22 mouse cellular contexts compared by ENCODE assay signal in genomic region chr1:135946247-135946646, GRCm38 (mm10). TPM values are rescaled to one million over a fixed set of nuclear protein-coding genes. Genes with fewer than 3 reads are reported as not detected.
DNase-seq lines count a peak whose midpoint lies in the region; ATAC-seq and TF ChIP-seq lines count a peak whose summit lies in the region.
"Had no signal": no experiment of that assay in that cellular context is flagged by ENCODE, and none has a peak within 500 bp of the region (broad histone marks: within the 10 kb centered on the region; RNA-seq: fewer than 3 reads in every experiment).

No protein-coding gene starts in this region.

- peak; percentile 77 for ATAC-seq in frontal cortex, adult (ENCODE audit: low TSS enrichment)
- ATAC-seq: inflammation-experienced regulatory T-cells, adult 6 months; midbrain, embryonic 16.5 days had no signal

- no peak overlapping the region for H3K4me3 ChIP-seq in myocyte
- H3K4me3 ChIP-seq: hindbrain, embryonic 12.5 days; limb, embryonic 13.5 days; liver, embryonic 13.5 days; lung, embryonic 15.5 days had no signal

- no peak for DNase-seq in frontal cortex, postnatal 10 days (ENCODE audit: low spot score in 2 of 2)
- peak; percentile 34 to 39 for DNase-seq in left cerebral cortex, adult 18-20 months (ENCODE audit: low spot score in 2 of 2)
- no peak for DNase-seq in left cerebral cortex, adult 11 months (ENCODE audit: low spot score)
- peak; percentile 80 for DNase-seq in NIH3T3 (ENCODE audit: low read depth)
- no peak for DNase-seq in thymus, adult 18-20 months
- no peak for DNase-seq in urinary bladder, postnatal 25 days (ENCODE audit: low spot score)
- DNase-seq: cerebellum, adult 11-12 months; gastrocnemius, postnatal 25 days had no signal

- peak overlapping the region; percentile 47 for H3K4me2 ChIP-seq in myocyte (ENCODE audit: low read depth)
- H3K4me2 ChIP-seq: hindbrain, embryonic 12.5 days; limb, embryonic 13.5 days; liver, embryonic 13.5 days; lung, embryonic 15.5 days had no signal

- no peaks in the 10 kb centered on the region for H3K36me3 ChIP-seq in myocyte (ENCODE audit: control insufficient read depth, insufficient read depth)
- H3K36me3 ChIP-seq: hindbrain, embryonic 12.5 days; limb, embryonic 13.5 days; liver, embryonic 13.5 days; lung, embryonic 15.5 days had no signal

- no peak overlapping the region for H3ac ChIP-seq in myocyte (ENCODE audit: control insufficient read depth, insufficient read length)

- no peaks in the 10 kb centered on the region for H3K27me3 ChIP-seq in myocyte (ENCODE audit: control insufficient read depth, insufficient read depth, insufficient read length)

- TF ChIP-seq POLR2A in myocyte (IDR thresholded peaks at IDR 0.05; ENCODE audit: insufficient read length, low read depth) = no peak

- H3K79me2 ChIP-seq in myocyte (ENCODE audit: control insufficient read depth, insufficient read depth) = no peaks in the 10 kb centered on the region

TF ChIP-seq in myocyte, 11 proteins besides CTCF, POLR2A, EP300 and RAD21:
- TF ChIP-seq MYOD1 (IDR thresholded peaks at IDR 0.05; ENCODE audit: control insufficient read depth in 1 of 3, insufficient read length in 2 of 3, low read depth in 2 of 3) (no peak), MYOG (IDR thresholded peaks at IDR 0.05; ENCODE audit: control insufficient read depth in 1 of 3, insufficient read depth in 1 of 3, insufficient read length in 2 of 3, low read depth in 2 of 3) (no peak), MAX (IDR thresholded peaks at IDR 0.05; ENCODE audit: low read depth) (no peak), TCF12 (IDR thresholded peaks at IDR 0.05; ENCODE audit: insufficient read depth, poor library complexity, severe bottlenecking) (no peak), USF1 (IDR thresholded peaks at IDR 0.05; ENCODE audit: low read depth) (no peak), REST (IDR thresholded peaks at IDR 0.05; ENCODE audit: insufficient read depth, insufficient read length) (no peak), TCF3 (IDR thresholded peaks at IDR 0.05; ENCODE audit: insufficient read length, low read depth) (no peak), SRF (IDR thresholded peaks at IDR 0.05; ENCODE audit: control insufficient read depth, insufficient read length, low read depth) (no peak), POLR2AphosphoS2 (IDR thresholded peaks at IDR 0.05; ENCODE audit: insufficient read length, low read depth) (no peak), E2F4 (IDR thresholded peaks at IDR 0.05; ENCODE audit: insufficient read depth) (no peak), CEBPB (IDR thresholded peaks at IDR 0.05; ENCODE audit: insufficient read depth, poor library complexity, severe bottlenecking) (no peak)

RNA-seq across cellular contexts. Expression of gene Pkp1, which starts 27.2 kb away (rescaled TPM):
- under 1 TPM in 1 of 2 experiments, not detected in 1; 0.09 TPM for total RNA-seq in left cerebral cortex, adult 18-20 months (2021)
- polyA plus RNA-seq in myocyte (2012; fragmentation: generic; extraction: Trizol) = 74.8 TPM
- total RNA-seq: adrenal gland, postnatal 14 days; heart, adult 8-10 months had no signal
- polyA plus RNA-seq: inflammation-experienced regulatory T-cells, adult 6 months; liver, embryonic 13.5 days; midbrain, embryonic 16.5 days had no signal

RNA-seq across cellular contexts. Expression of gene Igfn1, which starts 59.9 kb away (rescaled TPM):
- total RNA-seq in left cerebral cortex, adult 18-20 months (2021) = 10 to 100 TPM; 17.2 to 20.3 TPM
- 7.1 TPM for polyA plus RNA-seq in myocyte (2012; fragmentation: generic; extraction: Trizol)
- total RNA-seq: adrenal gland, postnatal 14 days had no signal
- polyA plus RNA-seq: embryonic facial prominence, embryonic 14.5 days; forebrain, embryonic 16.5 days; heart, embryonic 16.5 days; hindbrain, embryonic 12.5 days; inflammation-experienced regulatory T-cells, adult 6 months; liver, embryonic 13.5 days; lung, embryonic 15.5 days; midbrain, embryonic 16.5 days; urinary bladder, adult 2 months had no signal

Comparison
In these comparisons a context has a peak if more than half of its experiments do, and no peak if none do; other contexts are left out.
1. DNase-seq: peak in left cerebral cortex, adult 18-20 months (2 of 2) and NIH3T3 (single experiment); none in frontal cortex, postnatal 10 days (0 of 2), left cerebral cortex, adult 11 months (single experiment), thymus, adult 18-20 months (0 of 2) and urinary bladder, postnatal 25 days (single experiment).